Mouse (Mus musculus) liver, postnatal 0 days (tissue): ENCODE measurements at regions not wholly inside any gene's neighbourhood (a gene's known extent, or its start where the extent isn't known, plus 50 kb on each side); places are given as distances from the start of the nearest gene placed in this dataset.

Source experiments
- ATAC-seq: fragments of 200-750 bp; cut with Nextera tagmentation; 2 replicates; pipeline ENCODE4 v1.8.0; 2017; ENCODE audit warnings: mild to moderate bottlenecking, moderate library complexity
- DNase-seq: peaks from one replicate; pipeline ENCODE4 v3.0.0-alpha.2; 2016
- H3K27ac ChIP-seq: fragments of 300-500 bp; sonication (generic); 2 replicates; pipeline ENCODE4 v1.5.1; 2014; ENCODE audit warnings: antibody characterized with exemption, moderate library complexity, mild to moderate bottlenecking, low read depth
- H3K27me3 ChIP-seq: fragments of 300-500 bp; sonication (generic); 2 replicates; pipeline ENCODE4 v1.6.1; 2014; ENCODE audit warnings: low read length, control low read depth, mixed read lengths; ENCODE audit not compliant: insufficient read depth
- H3K36me3 ChIP-seq: fragments of 300-500 bp; sonication (generic); replicated peaks from 2 replicates; pipeline ENCODE4 v1.6.1; 2014; ENCODE audit warnings: mild to moderate bottlenecking, control low read depth, low read length, moderate library complexity, mixed read lengths; ENCODE audit not compliant: insufficient read depth
- H3K4me1 ChIP-seq: fragments of 300-500 bp; sonication (generic); 2 replicates; pipeline ENCODE4 v1.6.1; 2014; ENCODE audit warnings: antibody characterized with exemption, mild to moderate bottlenecking, control low read depth; ENCODE audit not compliant: insufficient read depth
- H3K4me2 ChIP-seq: fragments of 300-500 bp; sonication (generic); 2 replicates; pipeline ENCODE4 v1.6.1; 2014; ENCODE audit warnings: low read depth, mild to moderate bottlenecking, low read length, moderate library complexity, mixed read lengths
- H3K4me3 ChIP-seq: fragments of 300-500 bp; sonication (generic); 2 replicates; pipeline ENCODE4 v1.5.1; 2014; ENCODE audit warnings: low read depth, low read length
- H3K9ac ChIP-seq: fragments of 300-500 bp; sonication (generic); replicated peaks from 2 replicates; pipeline ENCODE4 v1.6.1; 2014; ENCODE audit warnings: mild to moderate bottlenecking, moderate library complexity
- H3K9me3 ChIP-seq: fragments of 300-500 bp; sonication (generic); 2 replicates; pipeline ENCODE4 v1.6.1; 2016; ENCODE audit warnings: mild to moderate bottlenecking, control low read depth, low read length, mixed read lengths
- CTCF ChIP-seq: sonication (generic); IDR thresholded peaks from 2 replicates; pipeline ENCODE4 v1.5.1; 2016; ENCODE audit warnings: antibody characterized with exemption, low read depth
- EP300 ChIP-seq: IDR thresholded peaks from 2 replicates; pipeline ENCODE4 v1.6.1; 2016; ENCODE audit warnings: antibody characterized with exemption, low read depth, mild to moderate bottlenecking
- WGBS: fragments of 180-500 bp; shearing (Covaris S2); extraction: QIAGEN DNeasy Blood & Tissue Kit; methylation state at CpG from one replicate; pipeline ENCODE4 v1.1.7; 2014; ENCODE audit not compliant: insufficient replicate concordance; 5-methylcytosine and 5-hydroxymethylcytosine counted together

- Histone ChIP-seq H3K27ac (no peak overlapping the region), H3K4me1 (peaks cover 38% of the 10 kb centered on the region), H3K4me2 (no peak overlapping the region), H3K4me3 (no peak overlapping the region), H3K9me3 (no peaks in the 10 kb centered on the region), H3K9ac (no peak overlapping the region), H3K36me3 (no peaks in the 10 kb centered on the region), H3K27me3 (0 out of 2 replicates have a peak, but pooled peaks cover 3% of the 10 kb centered on the region)
- TF ChIP-seq CTCF = no peak
- no peak for TF ChIP-seq EP300
- ATAC-seq (no peak), DNase-seq (no peak)
- 36% methylated on average over 10 of the region's 10 CpGs for WGBS
Measured at GRCm38 (mm10) chr5:111511982-111512381, 94.8 kb downstream of the Mn1 start.

- no peak overlapping the region for H3K27ac ChIP-seq
- H3K4me2 ChIP-seq = no peak overlapping the region
- 0 out of 2 replicates have a peak, but pooled peaks cover 3% of the 10 kb centered on the region for H3K27me3 ChIP-seq
- H3K9ac ChIP-seq = no peak overlapping the region
- DNase-seq (no peak), ATAC-seq (no peak)
- no peaks in the 10 kb centered on the region for H3K9me3 ChIP-seq
- no peaks in the 10 kb centered on the region for H3K36me3 ChIP-seq
- no peak overlapping the region for H3K4me3 ChIP-seq
- 82% methylated on average over 6 of the region's 6 CpGs for WGBS
- no peak for TF ChIP-seq EP300
- TF ChIP-seq CTCF = no peak
- H3K4me1 ChIP-seq = peaks cover 22% of the 10 kb centered on the region
Measured at GRCm38 (mm10) chr5:111513976-111514375, 96.8 kb downstream of the Mn1 start.

- peak overlapping the region; percentile 45 for H3K4me2 ChIP-seq
- no peaks in the 10 kb centered on the region for H3K36me3 ChIP-seq
- peak; percentile 32 for ATAC-seq
- TF ChIP-seq EP300 (no peak), CTCF (no peak)
- H3K9me3 ChIP-seq = no peaks in the 10 kb centered on the region
- H3K27ac ChIP-seq = no peak overlapping the region
- H3K4me1 ChIP-seq = peaks cover 8% of the 10 kb centered on the region
- WGBS = 47% methylated on average over 3 of the region's 3 CpGs
- DNase-seq = no peak
- no peak overlapping the region for H3K4me3 ChIP-seq
- no peaks in the 10 kb centered on the region for H3K27me3 ChIP-seq
- H3K9ac ChIP-seq = no peak overlapping the region
Measured at GRCm38 (mm10) chr5:111519059-111519458, 101.9 kb downstream of the Mn1 start.

- no peak overlapping the region for H3K27ac ChIP-seq
- H3K4me3 ChIP-seq = no peak overlapping the region
- H3K4me1 ChIP-seq = peaks cover 8% of the 10 kb centered on the region
- DNase-seq (peak; percentile 60), ATAC-seq (peak; percentile 80)
- peak overlapping the region; percentile 30; the same call in 1 of the 2 replicates for H3K9ac ChIP-seq
- H3K4me2 ChIP-seq = peak overlapping the region; percentile 45
- no peaks in the 10 kb centered on the region for H3K9me3 ChIP-seq
- no peaks in the 10 kb centered on the region for H3K36me3 ChIP-seq
- TF ChIP-seq CTCF (no peak), EP300 (peak; percentile 65; the same call in 1 of the 2 replicates)
- WGBS = 22% methylated on average over 7 of the region's 7 CpGs
- no peaks in the 10 kb centered on the region for H3K27me3 ChIP-seq
Measured at GRCm38 (mm10) chr5:111519500-111520041, 102.4 kb downstream of the Mn1 start.

GRCm38 (mm10) chr5:111521866-111522265 is 104.7 kb downstream of the Mn1 start:
- ATAC-seq (no peak), DNase-seq (no peak)
- Histone ChIP-seq H3K27me3 (no peaks in the 10 kb centered on the region), H3K9ac (no peak overlapping the region), H3K4me1 (peaks cover 8% of the 10 kb centered on the region), H3K4me2 (no peak overlapping the region), H3K9me3 (no peaks in the 10 kb centered on the region), H3K27ac (no peak overlapping the region), H3K4me3 (no peak overlapping the region), H3K36me3 (no peaks in the 10 kb centered on the region)
- TF ChIP-seq EP300 = no peak
- TF ChIP-seq CTCF = no peak
- 61% methylated on average over 2 of the region's 2 CpGs for WGBS

GRCm38 (mm10) chr5:111522586-111522985 is 105.4 kb downstream of the Mn1 start:
- no peak for TF ChIP-seq EP300
- WGBS = 58% methylated on average over 7 of the region's 7 CpGs
- Histone ChIP-seq H3K9me3 (no peaks in the 10 kb centered on the region), H3K36me3 (no peaks in the 10 kb centered on the region), H3K4me2 (no peak overlapping the region), H3K4me3 (no peak overlapping the region), H3K4me1 (peaks cover 8% of the 10 kb centered on the region), H3K27me3 (no peaks in the 10 kb centered on the region), H3K9ac (no peak overlapping the region), H3K27ac (no peak overlapping the region)
- ATAC-seq = no peak
- no peak for DNase-seq
